Comparison of ENCODE assay signal across 24 mouse cellular contexts in genomic region chr8:109485530-109485929, GRCm38 (mm10). TPM values are rescaled to one million over a fixed set of nuclear protein-coding genes. Genes with fewer than 3 reads are reported as not detected.
DNase-seq lines count a peak whose midpoint lies in the region; ATAC-seq and TF ChIP-seq lines count a peak whose summit lies in the region.
"Had no signal": no experiment of that assay in that cellular context is flagged by ENCODE, and none has a peak within 500 bp of the region (broad histone marks: within the 10 kb centered on the region; RNA-seq: fewer than 3 reads in every experiment).

No protein-coding gene starts in this region.

- H3K36me3 ChIP-seq in lung, embryonic 14.5 days (ENCODE audit: insufficient read depth) = no peaks in the 10 kb centered on the region
- no peaks in the 10 kb centered on the region for H3K36me3 ChIP-seq in limb, embryonic 10.5 days
- no peaks in the 10 kb centered on the region for H3K36me3 ChIP-seq in limb, embryonic 13.5 days
- no peaks in the 10 kb centered on the region for H3K36me3 ChIP-seq in neural tube, embryonic 15.5 days
- no peaks in the 10 kb centered on the region for H3K36me3 ChIP-seq in kidney, embryonic 16.5 days (ENCODE audit: insufficient read depth, low read length)
- no peaks in the 10 kb centered on the region for H3K36me3 ChIP-seq in hindbrain, embryonic 10.5 days
- H3K36me3 ChIP-seq: embryonic facial prominence, embryonic 13.5 days; embryonic facial prominence, embryonic 15.5 days; forebrain, embryonic 10.5 days; forebrain, embryonic 12.5 days had no signal

- ATAC-seq in lung, embryonic 14.5 days (ENCODE audit: insufficient read depth) = no peak
- no peak for ATAC-seq in limb, embryonic 13.5 days (ENCODE audit: low FRiP score, low read depth)
- ATAC-seq in neural tube, embryonic 15.5 days (ENCODE audit: low FRiP score) = 0 out of 2 replicates have a peak, but pooled peaks have one; percentile 68
- ATAC-seq in kidney, embryonic 16.5 days (ENCODE audit: low FRiP score, low TSS enrichment) = no peak
- ATAC-seq: forebrain, embryonic 14.5 days had no signal

- no peak overlapping the region for H3K4me2 ChIP-seq in lung, embryonic 14.5 days
- H3K4me2 ChIP-seq in limb, embryonic 13.5 days (replicated peaks) = peak overlapping the region; percentile 55
- H3K4me2 ChIP-seq in neural tube, embryonic 15.5 days = no peak overlapping the region
- H3K4me2 ChIP-seq in kidney, embryonic 16.5 days (replicated peaks; ENCODE audit: low read depth, low read length) = no peak overlapping the region
- H3K4me2 ChIP-seq: forebrain, embryonic 12.5 days had no signal

- 15% methylated on average over 6 of the region's 6 CpGs for WGBS in lung, embryonic 14.5 days
- WGBS in limb, embryonic 10.5 days = 53% methylated on average over 6 of the region's 6 CpGs
- WGBS in limb, embryonic 13.5 days = 17% methylated on average over 6 of the region's 6 CpGs
- 31% methylated on average over 6 of the region's 6 CpGs for WGBS in neural tube, embryonic 15.5 days
- WGBS in kidney, embryonic 16.5 days = 24% methylated on average over 6 of the region's 6 CpGs
- WGBS in hindbrain, embryonic 10.5 days = 67% methylated on average over 6 of the region's 6 CpGs

- no peak for TF ChIP-seq CTCF in lung, embryonic 14.5 days (IDR thresholded peaks at IDR 0.05; ENCODE audit: low read depth)

- no peak overlapping the region for H3K4me3 ChIP-seq in lung, embryonic 14.5 days (ENCODE audit: low read depth, low read length)
- no peak overlapping the region for H3K4me3 ChIP-seq in limb, embryonic 10.5 days
- H3K4me3 ChIP-seq in limb, embryonic 13.5 days = no peak overlapping the region
- no peak overlapping the region for H3K4me3 ChIP-seq in neural tube, embryonic 15.5 days (replicated peaks)
- H3K4me3 ChIP-seq in kidney, embryonic 16.5 days (ENCODE audit: low read length) = no peak overlapping the region
- H3K4me3 ChIP-seq in hindbrain, embryonic 10.5 days = no peak overlapping the region
- H3K4me3 ChIP-seq: embryonic facial prominence, embryonic 13.5 days; embryonic facial prominence, embryonic 15.5 days; erythroblast, embryonic 14.5 days; forebrain, embryonic 10.5 days; forebrain, embryonic 12.5 days had no signal

- peak; percentile 36 for DNase-seq in lung, embryonic 14.5 days
- no peak for DNase-seq in lung, postnatal 10 days
- no peak for DNase-seq in limb, embryonic 10.5 days (ENCODE audit: low spot score)
- DNase-seq in hindbrain, embryonic 10.5 days (ENCODE audit: low spot score) = no peak
- DNase-seq: adrenal gland, adult 2 months; adrenal gland, postnatal 10 days; adrenal gland, postnatal 25 days; B cell, adult 2 months; cerebellum, adult 11 months; cerebellum, adult 18-20 months; cerebellum, adult 8-10 months; cerebellum, adult 9-11 months; cerebellum, postnatal 14 days; cerebellum, postnatal 36 days; embryo, embryonic 11 days had no signal

- no peaks in the 10 kb centered on the region for H3K9me3 ChIP-seq in lung, embryonic 14.5 days (ENCODE audit: low read depth, low read length)
- H3K9me3 ChIP-seq in limb, embryonic 10.5 days (replicated peaks) = no peaks in the 10 kb centered on the region
- no peaks in the 10 kb centered on the region for H3K9me3 ChIP-seq in limb, embryonic 13.5 days
- H3K9me3 ChIP-seq in neural tube, embryonic 15.5 days (replicated peaks) = no peaks in the 10 kb centered on the region
- no peaks in the 10 kb centered on the region for H3K9me3 ChIP-seq in kidney, embryonic 16.5 days (ENCODE audit: low read length)
- H3K9me3 ChIP-seq in hindbrain, embryonic 10.5 days = no peaks in the 10 kb centered on the region
- H3K9me3 ChIP-seq: embryonic facial prominence, embryonic 13.5 days; embryonic facial prominence, embryonic 15.5 days; forebrain, embryonic 10.5 days; forebrain, embryonic 12.5 days had no signal

- no peaks in the 10 kb centered on the region for H3K4me1 ChIP-seq in lung, embryonic 14.5 days (ENCODE audit: insufficient read depth)
- peaks cover 25% of the 10 kb centered on the region for H3K4me1 ChIP-seq in limb, embryonic 10.5 days
- peaks cover 29% of the 10 kb centered on the region for H3K4me1 ChIP-seq in limb, embryonic 13.5 days
- H3K4me1 ChIP-seq in neural tube, embryonic 15.5 days = peaks cover 9% of the 10 kb centered on the region
- no peaks in the 10 kb centered on the region for H3K4me1 ChIP-seq in kidney, embryonic 16.5 days (ENCODE audit: insufficient read depth, low read length)
- no peaks in the 10 kb centered on the region for H3K4me1 ChIP-seq in hindbrain, embryonic 10.5 days (replicated peaks)
- H3K4me1 ChIP-seq: forebrain, embryonic 10.5 days; forebrain, embryonic 12.5 days had no signal

- no peaks in the 10 kb centered on the region for H3K27me3 ChIP-seq in lung, embryonic 14.5 days (ENCODE audit: insufficient read depth, low read length)
- no peaks in the 10 kb centered on the region for H3K27me3 ChIP-seq in limb, embryonic 10.5 days (ENCODE audit: low read depth, poor library complexity, severe bottlenecking)
- H3K27me3 ChIP-seq in limb, embryonic 13.5 days = no peaks in the 10 kb centered on the region
- H3K27me3 ChIP-seq in neural tube, embryonic 15.5 days (replicated peaks) = no peaks in the 10 kb centered on the region
- no peaks in the 10 kb centered on the region for H3K27me3 ChIP-seq in kidney, embryonic 16.5 days (ENCODE audit: insufficient read depth, low read length)
- no peaks in the 10 kb centered on the region for H3K27me3 ChIP-seq in hindbrain, embryonic 10.5 days (ENCODE audit: insufficient read depth, poor library complexity, severe bottlenecking)
- H3K27me3 ChIP-seq: embryonic facial prominence, embryonic 13.5 days; embryonic facial prominence, embryonic 15.5 days; forebrain, embryonic 12.5 days had no signal

- H3K9ac ChIP-seq in lung, embryonic 14.5 days = no peak overlapping the region; the same call in 1 of the 2 replicates
- H3K9ac ChIP-seq in limb, embryonic 13.5 days = no peak overlapping the region
- no peak overlapping the region for H3K9ac ChIP-seq in neural tube, embryonic 15.5 days (replicated peaks)
- no peak overlapping the region for H3K9ac ChIP-seq in kidney, embryonic 16.5 days (replicated peaks; ENCODE audit: low read length)
- H3K9ac ChIP-seq: embryonic facial prominence, embryonic 13.5 days; embryonic facial prominence, embryonic 15.5 days; forebrain, embryonic 12.5 days had no signal

- H3K27ac ChIP-seq in lung, embryonic 14.5 days (ENCODE audit: low read depth) = no peak overlapping the region
- peak overlapping the region; percentile 69; the same call in 1 of the 2 replicates for H3K27ac ChIP-seq in limb, embryonic 10.5 days
- H3K27ac ChIP-seq in limb, embryonic 13.5 days = no peak overlapping the region; the same call in 1 of the 2 replicates
- H3K27ac ChIP-seq in neural tube, embryonic 15.5 days (replicated peaks) = peak overlapping the region; percentile 72; the same call in 1 of the 2 replicates
- no peak overlapping the region for H3K27ac ChIP-seq in kidney, embryonic 16.5 days (ENCODE audit: low read length)
- H3K27ac ChIP-seq in hindbrain, embryonic 10.5 days = no peak overlapping the region
- H3K27ac ChIP-seq: embryonic facial prominence, embryonic 13.5 days; embryonic facial prominence, embryonic 15.5 days; forebrain, embryonic 10.5 days; forebrain, embryonic 12.5 days had no signal

RNA-seq across cellular contexts. Expression of gene Pmfbp1, which starts 8.3 kb away (rescaled TPM):
- 0.07 and 0.08 TPM in 2 replicates for polyA plus RNA-seq in lung, embryonic 14.5 days (2014; fragmentation: Nextera tagmentation; extraction: Ambion mirVana)
- 0.05 and 0.08 TPM in 2 replicates for polyA plus RNA-seq in limb, embryonic 10.5 days (2016; fragmentation: Nextera tagmentation; extraction: Ambion mirVana)
- 0.23 and 0.29 TPM in 2 replicates for polyA plus RNA-seq in limb, embryonic 13.5 days (2015; fragmentation: Nextera tagmentation; extraction: Ambion mirVana)
- 1.0 and 1.5 TPM in 2 replicates for polyA plus RNA-seq in neural tube, embryonic 15.5 days (2015; fragmentation: Nextera tagmentation; extraction: Ambion mirVana)
- 0.11 and 0.13 TPM in 2 replicates for polyA plus RNA-seq in kidney, embryonic 16.5 days (2015; fragmentation: Nextera tagmentation; extraction: Ambion mirVana)
- polyA plus RNA-seq in hindbrain, embryonic 10.5 days (2016; fragmentation: Nextera tagmentation; extraction: Ambion mirVana) = 1.2 and 1.5 TPM in 2 replicates
- polyA plus RNA-seq: adrenal gland, adult 2 months; embryonic facial prominence, embryonic 15.5 days; erythroblast, embryonic 14.5 days had no signal

Comparison
In these comparisons a context has a peak if more than half of its experiments do, and no peak if none do; other contexts are left out.
1. H3K27ac ChIP-seq: peak in limb, embryonic 10.5 days (single experiment) and neural tube, embryonic 15.5 days (single experiment); none in lung, embryonic 14.5 days (single experiment), limb, embryonic 13.5 days (single experiment), kidney, embryonic 16.5 days (single experiment) and hindbrain, embryonic 10.5 days (single experiment).